Mouse (Mus musculus): ENCODE results near the gene Cln6. TPM values are rescaled to one million over a fixed set of nuclear protein-coding genes. Genes with fewer than 3 reads are reported as not detected.
"Not testable (repeated sequence)": the region's sequence is repeated elsewhere in the genome, so short reads cannot be mapped to it uniquely, and the experiment has no call there.

The Cln6 gene
- polyA plus RNA-seq, 1 experiment from 2014 or later = 5.1 TPM

DNA sequence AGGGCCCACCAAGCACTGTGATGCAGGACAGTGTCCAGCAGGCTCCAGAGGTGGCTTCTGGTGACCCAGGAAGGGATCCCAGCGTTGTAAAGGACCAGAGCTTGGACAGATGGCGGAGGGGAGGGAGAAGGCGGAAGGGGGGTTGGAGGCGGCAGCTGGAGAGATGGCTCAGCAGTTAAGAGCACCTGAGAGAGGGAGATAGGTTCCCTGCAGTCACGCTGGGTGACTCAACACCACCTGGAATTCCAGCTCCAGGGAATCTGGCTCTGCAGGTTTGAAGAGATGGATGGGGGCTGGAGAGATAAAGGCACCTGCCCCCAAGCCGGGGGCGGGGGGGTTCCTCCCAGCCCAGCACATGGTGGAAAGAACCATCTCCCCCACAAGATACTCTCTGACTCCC, 21.5 kb downstream of the Cln6 start:
- H3K27me3 ChIP-seq (ENCODE audit: control insufficient read depth, insufficient read depth, low read depth, low read length); ATAC-seq; H3K9ac ChIP-seq (ENCODE audit: low read depth, low read length); H3K36me3 ChIP-seq (ENCODE audit: control insufficient read depth, insufficient read depth, low read length); H3K4me1 ChIP-seq (ENCODE audit: control insufficient read depth, insufficient read depth, low read length); H3K27ac ChIP-seq (ENCODE audit: low read length); H3K4me2 ChIP-seq (ENCODE audit: low read length); H3K9me3 ChIP-seq (replicated peaks; ENCODE audit: control insufficient read depth, low read length, poor library complexity, severe bottlenecking); H3K4me3 ChIP-seq (ENCODE audit: low read depth, low read length): not testable (repeated sequence)
- 63% methylated on average over 6 of the region's 7 CpGs for WGBS

GRCm38 (mm10) chr9:62860866-62861265, 22.3 kb downstream of the Cln6 start:
- H3K4me2 ChIP-seq (ENCODE audit: low read length) = no peak overlapping the region
- no peaks in the 10 kb centered on the region for H3K9me3 ChIP-seq (replicated peaks; ENCODE audit: control insufficient read depth, low read length, poor library complexity, severe bottlenecking)
- H3K27ac ChIP-seq (ENCODE audit: low read length) = no peak overlapping the region
- WGBS = 56% methylated on average over 4 of the region's 4 CpGs
- H3K27me3 ChIP-seq (ENCODE audit: control insufficient read depth, insufficient read depth, low read depth, low read length) = no peaks in the 10 kb centered on the region
- no peaks in the 10 kb centered on the region for H3K36me3 ChIP-seq (ENCODE audit: control insufficient read depth, insufficient read depth, low read length)
- no peak for ATAC-seq
- no peaks in the 10 kb centered on the region for H3K4me1 ChIP-seq (ENCODE audit: control insufficient read depth, insufficient read depth, low read length)
- no peak overlapping the region for H3K4me3 ChIP-seq (ENCODE audit: low read depth, low read length)
- H3K9ac ChIP-seq (ENCODE audit: low read depth, low read length) = no peak overlapping the region

DNA sequence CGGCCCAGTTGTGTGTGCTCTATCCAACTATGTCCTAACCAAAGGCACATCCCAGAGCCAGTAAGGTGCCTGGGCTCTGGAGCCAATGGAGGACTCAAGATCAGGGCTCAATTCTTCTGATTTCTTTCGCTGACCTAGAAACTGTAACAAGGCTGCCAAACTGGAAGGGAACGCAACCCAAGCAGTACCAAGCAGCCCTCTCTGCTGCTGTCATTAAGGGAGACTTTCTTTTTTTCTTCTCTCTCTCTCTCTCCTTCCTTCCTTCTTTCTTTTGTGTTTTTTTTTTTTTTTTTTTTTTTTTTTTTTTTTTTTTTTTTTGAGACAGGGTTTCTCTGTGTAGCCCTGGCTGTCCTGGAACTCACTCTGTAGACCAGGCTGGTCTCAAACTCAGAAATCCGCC, 30.7 kb downstream of the Cln6 start:
- H3K9me3 ChIP-seq (replicated peaks; ENCODE audit: control insufficient read depth, low read length, poor library complexity, severe bottlenecking); ATAC-seq; H3K4me1 ChIP-seq (ENCODE audit: control insufficient read depth, insufficient read depth, low read length); H3K4me3 ChIP-seq (ENCODE audit: low read depth, low read length); H3K27me3 ChIP-seq (ENCODE audit: control insufficient read depth, insufficient read depth, low read depth, low read length); H3K9ac ChIP-seq (ENCODE audit: low read depth, low read length); H3K4me2 ChIP-seq (ENCODE audit: low read length); H3K27ac ChIP-seq (ENCODE audit: low read length); H3K36me3 ChIP-seq (ENCODE audit: control insufficient read depth, insufficient read depth, low read length): not testable (repeated sequence)
- WGBS = 98% methylated on average over 4 of the region's 4 CpGs

GRCm38 (mm10) chr9:62870728-62871127, 32.1 kb downstream of the Cln6 start:
- H3K4me3 ChIP-seq (ENCODE audit: low read depth, low read length) = no peak overlapping the region
- no peak for ATAC-seq
- H3K27me3 ChIP-seq (ENCODE audit: control insufficient read depth, insufficient read depth, low read depth, low read length) = no peaks in the 10 kb centered on the region

DNA sequence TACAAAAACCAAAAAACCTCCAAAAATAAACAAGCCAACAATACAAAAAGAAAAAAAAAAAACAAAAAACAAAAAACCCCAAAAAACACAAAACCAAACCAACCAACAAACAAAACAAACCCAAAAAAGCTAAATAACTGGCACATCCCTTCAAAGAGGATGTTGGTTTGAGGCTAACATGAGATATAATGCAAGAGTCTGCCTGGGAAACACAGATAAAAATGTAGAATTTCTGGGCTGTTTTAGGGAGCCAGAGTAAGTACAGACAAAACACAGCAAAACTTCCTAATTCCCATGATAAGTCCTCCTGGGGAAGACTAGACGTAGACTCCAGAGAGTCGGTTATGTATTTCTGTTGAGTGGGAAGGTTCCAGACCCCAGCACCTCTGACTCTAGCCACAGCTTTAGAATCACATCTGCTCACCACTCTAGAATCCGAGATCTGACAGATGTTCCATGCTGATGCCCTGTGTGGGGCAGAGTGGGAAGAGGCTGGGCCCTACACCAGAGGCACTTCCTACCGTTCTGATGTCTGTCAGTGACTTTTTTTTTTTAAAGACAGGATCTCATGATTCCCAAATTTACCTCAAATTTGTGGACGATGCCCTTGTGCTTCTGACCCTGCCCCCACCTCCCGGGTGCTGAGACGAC, 38.5 kb downstream of the Cln6 start:
- no peak for ATAC-seq
- H3K36me3 ChIP-seq (ENCODE audit: control insufficient read depth, insufficient read depth, low read length) = peaks cover 5% of the 10 kb centered on the region
- H3K9ac ChIP-seq (ENCODE audit: low read depth, low read length) = no peak overlapping the region
- 90% methylated on average over 7 of the region's 7 CpGs for WGBS
- H3K27ac ChIP-seq (ENCODE audit: low read length) = no peak overlapping the region
- H3K4me2 ChIP-seq (ENCODE audit: low read length) = no peak overlapping the region
- no peak overlapping the region for H3K4me3 ChIP-seq (ENCODE audit: low read depth, low read length)
- H3K4me1 ChIP-seq (ENCODE audit: control insufficient read depth, insufficient read depth, low read length) = no peaks in the 10 kb centered on the region
- no peaks in the 10 kb centered on the region for H3K9me3 ChIP-seq (replicated peaks; ENCODE audit: control insufficient read depth, low read length, poor library complexity, severe bottlenecking)
- no peaks in the 10 kb centered on the region for H3K27me3 ChIP-seq (ENCODE audit: control insufficient read depth, insufficient read depth, low read depth, low read length)

More at GRCm38 (mm10) chr9:62870728-62871127, 32.1 kb downstream of the Cln6 start:
- Histone ChIP-seq H3K9me3 (replicated peaks; ENCODE audit: control insufficient read depth, low read length, poor library complexity, severe bottlenecking) (no peaks in the 10 kb centered on the region), H3K27ac (ENCODE audit: low read length) (no peak overlapping the region), H3K9ac (ENCODE audit: low read depth, low read length) (no peak overlapping the region), H3K4me2 (ENCODE audit: low read length) (no peak overlapping the region), H3K4me1 (ENCODE audit: control insufficient read depth, insufficient read depth, low read length) (no peaks in the 10 kb centered on the region), H3K36me3 (ENCODE audit: control insufficient read depth, insufficient read depth, low read length) (no peaks in the 10 kb centered on the region)

DNA sequence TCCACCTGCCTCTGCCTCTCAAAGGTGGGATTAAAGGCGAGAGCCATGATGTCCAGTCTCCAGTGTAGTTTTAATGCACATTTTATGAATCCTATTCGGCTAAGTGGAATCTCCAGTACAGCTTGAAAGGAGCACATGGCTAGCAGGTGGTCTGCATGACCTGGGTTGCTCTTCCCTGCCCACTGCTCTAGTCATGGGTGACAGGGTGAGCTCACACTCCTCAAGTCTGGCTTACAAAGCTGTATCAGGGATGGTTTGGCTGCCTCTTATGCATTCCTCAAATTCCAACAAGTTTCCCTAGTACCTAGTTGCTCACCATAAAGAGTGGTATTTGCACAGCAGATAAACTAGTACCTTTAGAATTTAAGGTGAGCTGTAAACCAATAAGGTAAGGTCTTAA, 39.2 kb downstream of the Cln6 start:
- no peak for ATAC-seq

DNA sequence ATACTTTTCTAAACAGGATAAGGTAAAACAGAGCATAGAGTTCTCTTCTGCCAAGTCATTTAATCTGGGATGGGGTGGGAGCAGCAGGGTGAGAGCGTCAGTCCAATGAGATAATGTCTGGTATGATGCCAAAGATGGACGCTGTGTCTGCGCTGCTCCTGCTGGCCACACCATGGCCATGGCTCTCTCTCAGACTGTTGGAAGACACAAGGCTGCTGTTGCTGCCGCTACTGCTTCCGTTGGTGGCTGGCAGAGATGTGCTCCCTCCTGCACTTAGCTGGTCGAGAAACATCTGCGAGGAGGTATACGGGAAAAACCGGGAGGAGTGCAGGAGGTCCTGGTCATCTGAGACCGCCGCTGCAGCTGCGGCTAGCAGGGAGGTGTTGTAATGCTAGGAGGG, 43.3 kb downstream of the Cln6 start:
- Histone ChIP-seq H3K9ac (ENCODE audit: low read depth, low read length) (no peak overlapping the region), H3K27ac (ENCODE audit: low read length) (no peak overlapping the region), H3K9me3 (replicated peaks; ENCODE audit: control insufficient read depth, low read length, poor library complexity, severe bottlenecking) (no peaks in the 10 kb centered on the region), H3K4me3 (ENCODE audit: low read depth, low read length) (no peak overlapping the region), H3K4me2 (ENCODE audit: low read length) (no peak overlapping the region), H3K4me1 (ENCODE audit: control insufficient read depth, insufficient read depth, low read length) (no peaks in the 10 kb centered on the region), H3K36me3 (ENCODE audit: control insufficient read depth, insufficient read depth, low read length) (peaks cover 14% of the 10 kb centered on the region), H3K27me3 (ENCODE audit: control insufficient read depth, insufficient read depth, low read depth, low read length) (no peaks in the 10 kb centered on the region)
- no peak for ATAC-seq
- WGBS = 86% methylated on average over 12 of the region's 12 CpGs

More for the DNA sequence above, 39.2 kb downstream of the Cln6 start:
- H3K4me2 ChIP-seq (ENCODE audit: low read length) = no peak overlapping the region
- no peaks in the 10 kb centered on the region for H3K9me3 ChIP-seq (replicated peaks; ENCODE audit: control insufficient read depth, low read length, poor library complexity, severe bottlenecking)
- WGBS = 87% methylated on average over 2 of the region's 2 CpGs
- H3K27me3 ChIP-seq (ENCODE audit: control insufficient read depth, insufficient read depth, low read depth, low read length) = no peaks in the 10 kb centered on the region
- no peak overlapping the region for H3K9ac ChIP-seq (ENCODE audit: low read depth, low read length)
- H3K4me1 ChIP-seq (ENCODE audit: control insufficient read depth, insufficient read depth, low read length) = no peaks in the 10 kb centered on the region
- peaks cover 7% of the 10 kb centered on the region for H3K36me3 ChIP-seq (ENCODE audit: control insufficient read depth, insufficient read depth, low read length)
- H3K27ac ChIP-seq (ENCODE audit: low read length) = no peak overlapping the region
- no peak overlapping the region for H3K4me3 ChIP-seq (ENCODE audit: low read depth, low read length)

DNA sequence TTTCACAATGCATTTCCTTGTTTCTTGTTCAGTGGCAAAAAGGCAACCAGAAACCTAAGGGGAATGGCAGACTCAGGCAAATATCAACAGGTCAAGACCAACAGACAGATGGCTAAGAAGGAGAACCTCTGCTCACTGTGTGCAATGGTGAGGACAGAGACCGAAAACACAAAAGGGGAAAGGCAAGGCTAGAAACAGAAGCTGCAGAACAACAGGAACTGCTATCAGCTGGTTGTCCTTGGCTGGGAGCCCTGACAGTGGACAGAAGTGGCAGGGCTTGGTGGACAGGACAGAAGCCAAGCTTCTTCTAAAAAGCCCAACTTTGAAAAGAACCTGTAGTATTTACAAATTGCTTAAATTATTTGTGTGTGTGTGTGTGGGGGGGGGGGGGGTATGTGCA, 55.9 kb downstream of the Cln6 start:
- Histone ChIP-seq H3K4me1 (ENCODE audit: control insufficient read depth, insufficient read depth, low read length) (no peaks in the 10 kb centered on the region), H3K27ac (ENCODE audit: low read length) (no peak overlapping the region), H3K9me3 (replicated peaks; ENCODE audit: control insufficient read depth, low read length, poor library complexity, severe bottlenecking) (no peaks in the 10 kb centered on the region), H3K27me3 (ENCODE audit: control insufficient read depth, insufficient read depth, low read depth, low read length) (no peaks in the 10 kb centered on the region), H3K9ac (ENCODE audit: low read depth, low read length) (no peak overlapping the region), H3K4me2 (ENCODE audit: low read length) (no peak overlapping the region), H3K4me3 (ENCODE audit: low read depth, low read length) (no peak overlapping the region), H3K36me3 (ENCODE audit: control insufficient read depth, insufficient read depth, low read length) (peaks cover 14% of the 10 kb centered on the region)
- no peak for ATAC-seq
- WGBS = 92% methylated on average over 1 of the region's 1 CpGs

Measured in midbrain, embryonic 16.5 days (tissue).